Mouse (Mus musculus) midbrain, embryonic 16.5 days (tissue): ENCODE results near the gene Sbk2. TPM values are rescaled to one million over a fixed set of nuclear protein-coding genes. Genes with fewer than 3 reads are reported as not detected.

ENCODE experiments used
- ATAC-seq: fragments of 200-750 bp; cut with Nextera tagmentation; 2 replicates; pipeline ENCODE4 v1.8.0; 2017; ENCODE audit warnings: moderate TSS enrichment
- H3K27ac ChIP-seq: fragments of 300-500 bp; sonication (generic); 2 replicates; pipeline ENCODE4 v1.5.1; 2014; ENCODE audit warnings: mild to moderate bottlenecking, low read length, mixed read lengths
- H3K27me3 ChIP-seq: fragments of 300-500 bp; sonication (generic); 2 replicates; pipeline ENCODE4 v1.6.1; 2014; ENCODE audit warnings: low read depth, low read length, mixed read lengths; ENCODE audit not compliant: control insufficient read depth, insufficient read depth
- H3K36me3 ChIP-seq: fragments of 300-500 bp; sonication (generic); 2 replicates; pipeline ENCODE4 v1.6.1; 2014; ENCODE audit warnings: mild to moderate bottlenecking, low read length, moderate library complexity, mixed read lengths; ENCODE audit not compliant: control insufficient read depth, insufficient read depth
- H3K4me1 ChIP-seq: fragments of 300-500 bp; sonication (generic); 2 replicates; pipeline ENCODE4 v1.6.1; 2014; ENCODE audit warnings: mild to moderate bottlenecking, low read length, mixed read lengths; ENCODE audit not compliant: control insufficient read depth, insufficient read depth
- H3K4me2 ChIP-seq: fragments of 300-500 bp; sonication (generic); 2 replicates; pipeline ENCODE4 v1.6.1; 2014; ENCODE audit warnings: mild to moderate bottlenecking, low read length, mixed read lengths
- H3K4me3 ChIP-seq: fragments of 300-500 bp; sonication (generic); 2 replicates; pipeline ENCODE4 v1.5.1; 2014; ENCODE audit warnings: low read depth, mild to moderate bottlenecking, low read length, moderate library complexity, mixed read lengths
- H3K9ac ChIP-seq: fragments of 300-500 bp; sonication (generic); 2 replicates; pipeline ENCODE4 v1.6.1; 2014; ENCODE audit warnings: low read depth, low read length, mixed read lengths
- H3K9me3 ChIP-seq: fragments of 300-500 bp; sonication (generic); replicated peaks from 2 replicates; pipeline ENCODE4 v1.6.1; 2014; ENCODE audit warnings: mild to moderate bottlenecking, low read length, mixed read lengths; ENCODE audit not compliant: control insufficient read depth, poor library complexity, severe bottlenecking
- WGBS: fragments of 180-500 bp; shearing (Covaris S2); extraction: QIAGEN DNeasy Blood & Tissue Kit; methylation state at CpG from one replicate; pipeline ENCODE4 v1.1.7; 2014; 5-methylcytosine and 5-hydroxymethylcytosine counted together
- polyA plus RNA-seq: library from polyadenylated mRNA; unstranded; fragments of >200 nt; fragmentation: Nextera tagmentation; extraction: Ambion mirVana; gene quantifications from 2 replicates; pipeline ENCODE4 v1.2.1, GENCODE M21; 2015

Sbk2 gene
- polyA plus RNA-seq, 1 experiment from 2014 or later = 0.18 TPM

DNA sequence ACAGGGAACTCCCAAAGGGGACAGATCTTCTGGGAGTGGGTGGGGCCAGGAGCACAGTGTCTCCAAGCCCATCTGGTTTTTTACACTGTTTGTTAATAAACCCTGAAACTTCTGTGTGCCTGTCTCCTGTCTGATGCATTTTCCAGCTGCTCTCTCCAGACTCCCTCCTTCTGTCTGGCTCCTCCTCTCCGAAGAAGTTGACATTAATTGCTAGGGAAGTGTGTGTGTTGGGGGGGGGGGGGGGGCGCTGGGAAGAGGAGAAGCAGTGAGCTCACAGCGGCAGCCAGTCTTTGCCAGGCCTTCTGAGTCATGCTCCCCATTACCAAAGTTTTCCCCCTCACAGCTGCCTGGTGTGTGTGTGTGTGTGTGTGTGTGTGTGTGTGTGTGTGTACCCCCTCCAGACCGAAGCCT lies 39.3 kb downstream of the Sbk2 start:
- 4% methylated on average over 3 of the region's 4 CpGs for WGBS
- Histone ChIP-seq H3K9me3 (no peaks in the 10 kb centered on the region), H3K4me2 (peak overlapping the region; percentile 92), H3K27ac (peak overlapping the region; percentile 99), H3K4me3 (no peak overlapping the region), H3K27me3 (no peaks in the 10 kb centered on the region), H3K4me1 (peaks cover 38% of the 10 kb centered on the region), H3K36me3 (peaks cover 9% of the 10 kb centered on the region), H3K9ac (no peak overlapping the region)
- no peak for ATAC-seq

- Histone ChIP-seq H3K9me3 (no peaks in the 10 kb centered on the region), H3K4me3 (peak overlapping the region; percentile 41), H3K4me2 (peak overlapping the region; percentile 92), H3K9ac (peak overlapping the region; percentile 85), H3K27ac (peak overlapping the region; percentile 99), H3K4me1 (peaks cover 38% of the 10 kb centered on the region), H3K27me3 (no peaks in the 10 kb centered on the region), H3K36me3 (peaks cover 11% of the 10 kb centered on the region)
- no peak for ATAC-seq
- 0% methylated on average over 4 of the region's 4 CpGs for WGBS
Measured at GRCm38 (mm10) chr7:4924483-4924882, 39.7 kb downstream of the Sbk2 start.

DNA sequence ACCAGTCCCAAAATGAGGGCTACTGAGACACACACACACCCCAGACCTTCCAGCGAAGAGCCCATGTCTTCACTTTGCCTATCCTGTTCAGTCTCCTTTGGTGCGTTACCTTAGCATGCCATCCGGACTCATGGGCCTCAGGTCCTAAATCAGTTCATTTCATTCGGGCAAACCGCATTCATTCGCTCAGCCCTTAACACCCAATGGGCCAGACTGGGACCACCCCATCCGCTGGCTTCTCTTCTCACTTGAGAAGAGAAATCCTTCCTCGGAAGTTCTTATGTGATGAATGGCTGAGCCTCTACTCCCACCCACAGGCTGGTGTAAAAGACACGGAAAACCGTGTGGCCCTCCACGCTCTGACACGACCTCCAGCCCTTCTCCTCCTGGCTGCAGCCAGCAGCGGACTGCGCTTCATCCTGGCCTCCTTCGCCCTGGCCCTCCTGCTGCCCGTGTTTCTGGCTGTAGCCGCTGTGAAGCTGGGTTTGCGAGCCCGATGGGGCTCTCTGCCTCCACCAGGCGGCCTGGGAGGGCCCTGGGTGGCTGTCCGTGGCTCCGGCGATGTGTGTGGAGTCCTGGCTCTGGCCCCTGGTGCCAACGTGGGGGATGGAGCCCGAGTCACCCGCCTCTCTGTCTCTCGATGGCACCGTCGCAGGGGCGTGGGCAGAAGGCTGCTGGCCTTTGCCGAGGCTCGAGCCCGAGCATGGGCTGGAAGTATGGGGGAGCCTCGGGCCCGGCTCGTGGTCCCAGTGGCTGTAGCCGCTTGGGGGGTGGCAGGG lies 40.4 kb downstream of the Sbk2 start:
- Histone ChIP-seq H3K4me1 (peaks cover 38% of the 10 kb centered on the region), H3K27ac (peak overlapping the region; percentile 99), H3K9ac (peak overlapping the region; percentile 85), H3K4me3 (peak overlapping the region; percentile 41), H3K4me2 (peak overlapping the region; percentile 92), H3K36me3 (peaks cover 13% of the 10 kb centered on the region), H3K27me3 (no peaks in the 10 kb centered on the region), H3K9me3 (no peaks in the 10 kb centered on the region)
- WGBS = 4% methylated on average over 37 of the region's 37 CpGs
- ATAC-seq = peak; percentile 6

GRCm38 (mm10) chr7:4922931-4923565 lies 41.2 kb downstream of the Sbk2 start:
- Histone ChIP-seq H3K36me3 (peaks cover 14% of the 10 kb centered on the region), H3K9ac (peak overlapping the region; percentile 85), H3K27ac (peak overlapping the region; percentile 99), H3K27me3 (no peaks in the 10 kb centered on the region), H3K4me1 (peaks cover 38% of the 10 kb centered on the region), H3K4me2 (peak overlapping the region; percentile 92), H3K9me3 (no peaks in the 10 kb centered on the region), H3K4me3 (peak overlapping the region; percentile 41)
- WGBS = 0% methylated on average over 14 of the region's 14 CpGs
- ATAC-seq = peak; percentile 67

- H3K27ac ChIP-seq = peak overlapping the region; percentile 99
- peaks cover 38% of the 10 kb centered on the region for H3K4me1 ChIP-seq
- H3K9ac ChIP-seq = peak overlapping the region; percentile 85
- peak; percentile 86 for ATAC-seq
- H3K4me3 ChIP-seq = peak overlapping the region; percentile 41
- H3K36me3 ChIP-seq = peaks cover 14% of the 10 kb centered on the region
- H3K9me3 ChIP-seq = no peaks in the 10 kb centered on the region
- no peaks in the 10 kb centered on the region for H3K27me3 ChIP-seq
- H3K4me2 ChIP-seq = peak overlapping the region; percentile 92
- 0% methylated on average over 14 of the region's 14 CpGs for WGBS
Measured at GRCm38 (mm10) chr7:4922508-4922907, 41.7 kb downstream of the Sbk2 start.

- peak; percentile 1; the same call in 1 of the 2 replicates for ATAC-seq
- Histone ChIP-seq H3K27me3 (no peaks in the 10 kb centered on the region), H3K27ac (peak within 1 kb of the TSS; percentile 99), H3K36me3 (peaks cover 14% of the 10 kb centered on the region), H3K4me1 (peaks cover 43% of the 10 kb centered on the region), H3K4me3 (peak within 1 kb of the TSS; percentile 41), H3K4me2 (peak within 1 kb of the TSS; percentile 92), H3K9me3 (no peaks in the 10 kb centered on the region), H3K9ac (peak within 1 kb of the TSS; percentile 85)
- WGBS = 16% methylated on average over 8 of the region's 8 CpGs
Measured at GRCm38 (mm10) chr7:4921824-4922482, 42.3 kb downstream of the Sbk2 start, which contains the start of gene Nat14. Nat14 (plus strand) TSS chr7:4922028.

- ATAC-seq = no peak
- no peaks in the 10 kb centered on the region for H3K9me3 ChIP-seq
- H3K4me3 ChIP-seq = no peak overlapping the region
- no peaks in the 10 kb centered on the region for H3K27me3 ChIP-seq
- H3K4me1 ChIP-seq = peaks cover 51% of the 10 kb centered on the region
- H3K36me3 ChIP-seq = peaks cover 14% of the 10 kb centered on the region
- peak overlapping the region; percentile 92; the same call in 1 of the 2 replicates for H3K4me2 ChIP-seq
- peak overlapping the region; percentile 85 for H3K9ac ChIP-seq
- WGBS = 56% methylated on average over 23 of the region's 23 CpGs
- H3K27ac ChIP-seq = peak overlapping the region; percentile 99
Measured at GRCm38 (mm10) chr7:4920976-4921823, 43.0 kb downstream of the Sbk2 start.

- Histone ChIP-seq H3K9me3 (no peaks in the 10 kb centered on the region), H3K4me2 (no peak overlapping the region), H3K4me1 (peaks cover 49% of the 10 kb centered on the region), H3K4me3 (no peak overlapping the region), H3K9ac (peak overlapping the region; percentile 31; the same call in 1 of the 2 replicates), H3K36me3 (peaks cover 14% of the 10 kb centered on the region), H3K27me3 (no peaks in the 10 kb centered on the region), H3K27ac (peak overlapping the region; percentile 99)
- WGBS = 91% methylated on average over 19 of the region's 19 CpGs
- ATAC-seq = no peak
Measured at GRCm38 (mm10) chr7:4920496-4920895, 43.7 kb downstream of the Sbk2 start.
